Mouse (Mus musculus) erythroid progenitor cell, adult 5-6 weeks (primary cell): ENCODE measurements around the gene Asic5. TPM values are rescaled to one million over a fixed set of nuclear protein-coding genes. Genes with fewer than 3 reads are reported as not detected.

Experiments
- ATAC-seq: replicated peaks from 2 replicates; pipeline ENCODE4 v1.8.0; 2016; ENCODE audit warnings: moderate number of reproducible peaks, mild to moderate bottlenecking, moderate TSS enrichment, inconsistent platforms; ENCODE audit not compliant: poor library complexity, low FRiP score, severe bottlenecking
- total RNA-seq, 2 experiments: library from RNA; stranded (forward) in 1 of 2; stranded (reverse) in 1 of 2; fragments of 150-400 nt in 1 of 2; fragments of 186-747, 209-891 nt in 1 of 2; gene quantifications; 2 replicates each; pipeline versions ENCODE4 v1.2.3 to v1.2.4; 2015 to 2017; ENCODE audit warnings: low replicate concordance in 2 of 2

Asic5 gene
- total RNA-seq (2015; ENCODE audit: low replicate concordance) (not detected in 2 replicates), total RNA-seq (2017; ENCODE audit: low replicate concordance) (not detected in 2 replicates)

DNA sequence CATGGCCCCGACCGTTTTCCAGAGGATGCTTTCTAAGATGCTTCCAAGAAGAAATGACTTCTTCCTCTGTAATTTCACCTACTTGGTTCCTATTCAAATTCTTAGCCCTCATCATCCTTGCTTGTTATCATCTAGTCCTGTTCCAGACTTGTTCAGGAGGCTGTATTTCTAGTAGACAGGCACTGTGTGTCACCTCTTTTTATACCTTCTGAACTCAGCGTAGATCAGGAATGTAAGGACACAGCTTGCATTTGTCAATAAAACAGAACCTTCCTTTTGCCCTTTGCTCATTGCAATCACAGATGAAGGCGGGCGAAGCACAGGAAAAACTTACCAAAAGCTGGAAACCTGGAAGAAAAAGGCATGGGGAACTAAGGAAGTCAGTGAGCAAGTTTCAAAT is at the start of gene Asic5:
Gene Asic5 (plus strand): TSS at position 301 of the 400 bp plus-strand sequence.
- no peak for ATAC-seq

DNA sequence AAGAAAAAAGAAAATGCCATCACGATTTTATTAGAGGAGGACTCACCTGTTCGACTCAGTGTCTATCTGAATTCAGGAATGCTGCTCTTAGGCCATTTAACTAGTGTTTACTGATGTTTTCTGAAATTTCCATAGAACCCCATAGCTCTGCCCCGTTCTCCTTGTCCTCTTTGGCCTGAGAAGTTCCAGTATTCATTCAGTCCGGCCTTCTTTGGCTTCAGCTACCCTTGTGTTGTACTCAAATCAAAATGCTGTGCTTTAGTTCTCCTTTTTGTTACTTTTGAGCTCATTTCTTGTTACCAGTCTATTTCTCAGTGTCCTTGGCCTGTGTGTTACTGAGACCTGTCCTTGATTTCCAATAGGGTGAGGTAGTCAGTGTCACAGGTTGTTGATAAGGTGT is 48.7 kb upstream of the Asic5 start:
- no peak for ATAC-seq

DNA sequence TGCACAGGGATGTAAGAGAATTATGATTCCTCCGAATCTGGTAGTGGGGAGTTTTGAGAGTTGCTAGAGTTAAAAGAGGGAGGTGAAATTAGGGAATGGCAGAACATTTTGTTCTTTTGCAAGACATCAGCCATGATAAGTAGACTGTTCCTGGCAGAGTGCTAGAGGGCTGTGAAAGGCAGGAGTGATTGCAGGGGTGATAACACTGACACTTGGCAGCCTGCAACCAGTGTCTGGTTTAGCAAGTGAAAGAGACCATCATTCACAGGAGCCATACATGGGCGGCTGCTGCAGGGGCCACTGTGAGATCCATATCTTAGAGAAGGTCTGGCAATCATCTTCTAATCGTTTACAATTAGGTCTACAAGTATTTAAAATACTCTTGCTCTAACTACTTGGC is 43.2 kb upstream of the Asic5 start:
- ATAC-seq, result no peak

DNA sequence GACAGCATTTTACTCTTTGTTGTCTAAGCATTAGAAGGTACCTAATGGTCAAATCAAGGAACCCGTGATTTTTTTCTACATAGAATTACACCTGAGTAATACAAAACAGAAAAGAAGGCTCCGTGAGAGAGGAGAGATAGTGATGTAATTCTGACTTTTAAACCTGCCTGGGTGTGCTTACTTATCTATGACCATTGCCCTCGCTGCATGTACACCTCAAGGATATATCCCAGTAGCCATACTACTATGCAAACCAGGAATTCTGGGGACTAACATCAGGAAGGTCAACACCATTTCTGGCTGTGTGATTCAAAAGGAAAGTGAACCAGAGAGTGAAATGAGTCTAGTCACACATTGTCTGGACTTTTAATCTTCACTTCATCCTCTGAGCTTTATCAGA is 39.7 kb upstream of the Asic5 start:
- no peak for ATAC-seq

DNA sequence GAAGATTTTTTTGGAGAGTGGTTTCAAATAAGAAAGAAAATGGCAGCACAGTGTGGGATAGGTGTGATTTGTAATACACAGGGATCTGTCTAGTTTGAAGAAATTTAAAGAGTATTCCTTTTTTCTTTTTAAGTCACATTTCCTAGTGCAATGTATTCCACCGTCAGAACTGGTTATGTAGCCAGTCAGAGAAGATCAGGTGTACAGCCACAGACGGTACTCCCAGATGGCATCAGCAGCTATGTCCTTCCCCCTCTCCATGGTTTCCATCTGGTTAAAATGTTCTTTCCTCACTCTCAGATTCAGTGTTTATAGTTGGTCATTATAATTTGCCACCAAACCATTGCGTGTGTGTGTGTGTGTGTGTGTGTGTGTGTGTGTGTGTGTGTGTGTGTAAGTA is 39.0 kb upstream of the Asic5 start:
- no peak for ATAC-seq

DNA sequence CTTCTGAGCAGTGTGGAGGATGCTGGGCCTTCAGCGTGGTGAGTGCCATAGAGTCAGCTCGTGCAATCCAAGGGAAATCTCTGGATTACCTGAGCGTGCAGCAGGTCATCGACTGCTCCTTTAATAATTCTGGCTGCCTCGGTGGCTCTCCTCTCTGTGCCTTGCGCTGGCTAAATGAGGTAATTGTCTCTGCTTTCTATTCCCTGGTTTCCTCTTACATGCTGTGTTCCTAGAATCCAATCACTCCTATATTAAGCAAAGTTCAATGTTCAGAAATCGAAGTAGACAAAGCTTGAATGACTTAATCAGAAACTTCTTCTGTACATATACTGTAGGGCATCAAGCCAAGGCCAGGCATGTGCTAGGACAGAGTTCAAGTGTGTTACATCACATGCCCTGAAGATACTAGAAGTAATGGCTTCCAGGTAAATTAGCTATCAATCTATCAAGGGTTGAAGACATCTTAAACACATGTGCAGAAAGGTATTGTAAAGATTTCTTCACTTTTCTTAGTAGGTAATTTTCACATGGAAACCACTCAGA is 37.2 kb upstream of the Asic5 start:
- ATAC-seq, result no peak

DNA sequence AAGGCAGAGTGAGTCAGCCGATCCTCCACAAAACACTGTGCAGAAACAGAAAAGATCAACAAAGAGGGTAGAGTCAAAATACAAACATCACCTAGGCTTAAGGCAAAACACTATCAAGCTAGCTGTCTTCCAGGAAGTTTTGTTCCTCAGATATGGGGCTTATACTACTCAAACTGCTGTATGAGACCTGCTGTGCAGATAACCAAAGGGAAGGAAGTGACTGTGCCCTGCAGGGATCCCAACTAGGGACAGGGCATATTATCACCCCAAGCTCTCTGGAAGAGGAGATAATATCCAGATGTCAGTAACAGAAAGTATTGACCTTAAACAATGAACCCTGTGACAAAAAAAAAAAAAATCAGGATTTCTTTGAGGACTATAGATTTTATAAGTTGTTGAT is 33.0 kb upstream of the Asic5 start:
- ATAC-seq, result no peak

DNA sequence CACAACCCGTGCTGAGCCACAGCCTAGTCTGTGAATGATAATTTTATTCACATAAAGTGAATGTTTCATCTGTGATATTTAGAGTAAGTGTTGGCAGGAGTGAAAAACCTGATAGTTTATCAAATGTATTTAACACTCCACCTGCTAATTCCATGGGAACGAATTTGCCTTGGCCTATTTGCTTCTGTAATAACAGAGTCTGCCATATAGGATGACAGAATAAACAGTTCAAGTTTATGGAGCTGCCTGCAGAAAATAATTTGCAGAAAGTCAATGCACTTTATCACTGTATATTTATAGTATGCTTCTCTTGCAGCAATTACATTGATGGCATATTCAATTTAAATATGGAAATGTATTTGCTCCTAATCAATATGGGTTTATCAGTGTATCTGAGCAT is 30.3 kb upstream of the Asic5 start:
- ATAC-seq, result no peak

DNA sequence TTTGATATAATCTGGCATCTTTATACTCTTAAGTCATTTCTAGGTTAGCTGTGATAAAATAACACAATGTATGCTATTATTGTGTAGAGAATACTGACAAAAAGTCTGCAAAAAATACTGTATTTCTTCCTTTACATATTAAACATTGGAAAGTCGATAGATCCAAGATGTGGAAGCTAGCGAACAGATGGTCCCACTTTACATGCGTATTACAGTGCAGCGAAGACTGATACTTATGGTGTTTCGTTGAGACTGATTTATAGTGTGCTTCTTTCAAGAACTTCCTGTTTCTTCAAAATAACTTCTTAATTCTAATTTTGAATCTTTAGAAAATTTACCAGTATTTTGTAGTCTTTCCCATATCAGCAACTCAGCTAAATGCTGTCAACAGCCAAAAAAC is 24.6 kb upstream of the Asic5 start:
- ATAC-seq, result no peak

DNA sequence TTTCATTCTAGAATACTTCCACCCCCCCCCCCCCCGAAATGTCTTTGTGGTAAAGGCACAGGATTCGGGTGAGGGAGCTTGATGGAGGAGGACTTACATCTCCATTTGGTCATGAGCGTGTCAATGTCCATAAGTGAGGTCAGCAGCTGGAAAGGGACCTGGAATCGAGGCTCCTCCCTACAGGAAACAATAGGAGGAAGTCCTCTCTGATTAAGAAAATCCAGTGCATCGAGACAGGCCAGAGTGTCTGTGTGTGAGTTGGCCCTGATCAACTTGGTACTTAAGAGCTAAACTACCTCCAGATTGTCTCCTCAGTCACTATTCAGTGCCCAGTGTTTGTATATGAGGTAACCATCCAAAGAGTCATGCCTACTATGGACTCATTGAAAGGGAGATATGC is 20.8 kb upstream of the Asic5 start:
- no peak for ATAC-seq

DNA sequence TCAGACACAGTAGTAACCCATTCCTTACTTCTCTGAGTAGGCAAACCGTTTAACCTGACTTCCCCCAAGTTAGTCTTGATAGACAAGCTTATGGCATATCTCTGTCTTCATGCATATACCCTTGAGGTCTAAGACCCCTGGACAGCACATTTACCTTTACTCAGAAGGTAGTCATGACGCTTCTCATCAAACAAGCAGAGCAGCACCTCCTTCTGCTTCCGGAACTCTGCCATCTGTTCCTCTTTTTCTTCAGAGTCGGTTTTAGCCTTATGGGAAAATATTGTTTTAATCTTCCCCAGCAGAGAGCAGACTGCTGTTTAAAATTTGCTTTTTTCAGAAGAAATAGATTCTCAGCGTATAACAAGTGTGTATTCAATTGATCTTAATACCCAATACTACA is 18.3 kb upstream of the Asic5 start:
- ATAC-seq, result no peak

DNA sequence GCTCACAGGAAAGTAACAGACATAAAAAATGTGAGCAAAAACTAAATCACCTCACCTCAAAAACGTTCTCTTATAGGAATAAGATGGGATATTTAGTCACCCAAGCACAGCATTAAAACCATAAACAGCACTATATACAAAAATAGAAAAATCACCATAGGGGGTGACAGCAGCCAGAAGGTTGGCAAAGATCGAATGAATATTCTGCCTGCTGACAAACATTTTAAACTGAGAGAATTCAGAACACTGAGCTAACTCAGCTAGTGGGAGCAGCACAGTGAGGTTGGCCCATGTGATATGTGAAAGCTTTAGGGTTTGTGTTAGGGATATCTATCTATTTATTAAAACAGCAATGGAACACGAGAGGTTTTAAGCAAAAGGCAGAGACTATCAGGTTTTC is 17.5 kb upstream of the Asic5 start:
- ATAC-seq, result no peak

DNA sequence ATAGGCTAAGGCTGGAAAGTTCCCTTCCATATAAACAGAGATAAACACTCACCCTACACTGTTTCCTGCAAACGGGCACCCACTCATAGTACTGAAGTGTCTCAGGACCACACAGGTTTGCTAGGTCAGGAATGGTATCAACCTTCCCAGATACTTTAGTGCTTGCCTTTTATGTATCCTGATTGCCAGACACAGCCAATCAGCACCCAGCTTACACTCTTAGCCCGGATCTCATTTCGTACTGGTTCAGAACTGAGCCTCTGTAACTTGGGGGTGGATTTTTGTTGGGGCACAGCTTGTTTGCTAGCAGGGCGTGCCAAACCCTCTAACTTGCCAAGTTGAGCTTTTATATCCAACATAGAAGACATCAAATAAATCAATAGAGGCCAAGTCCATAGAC is 6.5 kb upstream of the Asic5 start:
- ATAC-seq, result no peak

DNA sequence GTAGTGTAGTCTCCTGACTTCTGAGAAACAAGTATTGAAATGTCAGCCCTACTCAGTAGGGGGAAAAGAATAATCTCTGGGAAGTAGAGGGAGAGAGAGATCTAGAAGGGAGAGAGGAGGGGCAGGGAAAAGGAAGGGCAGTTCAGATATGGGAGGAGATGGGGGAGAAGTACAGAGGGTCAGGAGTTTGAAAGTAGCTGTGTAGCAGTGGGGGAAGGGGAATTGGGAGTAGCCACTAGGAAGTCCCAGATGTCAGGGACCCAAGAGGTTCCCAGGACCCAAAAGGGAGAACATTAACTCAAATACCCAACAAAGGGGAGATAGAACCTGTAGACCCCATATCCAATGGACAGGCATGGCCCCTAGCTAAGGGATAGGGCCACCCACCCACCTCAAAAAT is 6.0 kb upstream of the Asic5 start, which contains the start of gene Tdo2:
Gene Tdo2 (minus strand): TSS at position 101 of the 400 bp plus-strand sequence.
- ATAC-seq, result no peak

DNA sequence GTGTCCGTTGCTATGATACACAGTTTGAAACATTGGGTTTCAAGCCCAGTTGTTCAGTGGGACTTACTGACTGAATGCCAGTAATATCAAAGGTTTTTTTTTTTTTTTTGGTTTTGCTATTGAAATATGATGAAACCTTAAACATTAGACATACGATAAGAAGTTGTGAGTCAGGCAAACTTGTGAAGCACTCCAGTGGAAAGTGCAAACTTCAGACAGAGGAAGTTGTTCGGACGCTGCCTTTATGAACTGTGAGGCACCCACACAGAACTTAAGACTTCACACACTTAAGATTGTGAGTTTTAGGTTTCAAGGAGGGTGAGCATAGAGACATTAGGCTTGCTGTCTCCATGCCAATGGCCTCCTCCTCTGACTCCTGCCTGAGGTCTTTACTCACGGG is 514 bp upstream of the Asic5 start:
- no peak for ATAC-seq

DNA sequence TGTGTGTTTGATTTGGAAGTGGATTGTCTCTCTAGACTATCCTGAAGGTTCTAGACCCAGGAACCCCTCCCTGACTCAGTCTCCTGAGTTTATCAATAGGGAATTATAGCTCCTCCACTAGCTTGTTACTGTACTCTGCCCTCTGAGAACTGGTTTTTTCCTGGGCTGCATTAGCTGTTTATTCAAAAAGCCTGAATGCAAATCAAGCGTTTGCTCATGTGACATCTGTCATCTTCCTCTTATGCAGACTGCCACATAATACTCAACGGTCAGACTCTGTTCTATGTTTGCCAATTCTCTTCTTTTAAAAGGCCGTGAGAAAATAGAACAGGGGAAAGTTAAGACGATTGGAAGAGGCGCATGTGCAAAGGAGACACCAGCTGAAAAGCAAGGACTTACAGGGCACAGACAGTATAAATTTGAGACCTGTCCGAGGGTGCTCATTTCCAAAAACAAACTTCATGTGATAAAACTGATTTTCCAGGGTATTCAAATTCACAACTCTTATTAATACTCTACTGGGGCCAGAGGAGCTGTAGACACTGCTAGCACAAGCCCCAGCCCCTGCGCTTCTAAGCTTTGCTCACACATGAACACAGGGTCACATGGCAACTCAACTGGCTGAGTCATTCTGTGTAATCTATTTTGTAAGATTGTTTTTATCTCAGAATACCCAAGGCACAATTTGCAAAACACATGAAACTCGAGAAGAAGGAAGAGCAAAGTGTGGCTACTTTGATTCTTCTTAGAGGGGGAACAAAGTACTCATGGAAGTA is 1.2 kb downstream of the Asic5 start:
- ATAC-seq, result no peak

DNA sequence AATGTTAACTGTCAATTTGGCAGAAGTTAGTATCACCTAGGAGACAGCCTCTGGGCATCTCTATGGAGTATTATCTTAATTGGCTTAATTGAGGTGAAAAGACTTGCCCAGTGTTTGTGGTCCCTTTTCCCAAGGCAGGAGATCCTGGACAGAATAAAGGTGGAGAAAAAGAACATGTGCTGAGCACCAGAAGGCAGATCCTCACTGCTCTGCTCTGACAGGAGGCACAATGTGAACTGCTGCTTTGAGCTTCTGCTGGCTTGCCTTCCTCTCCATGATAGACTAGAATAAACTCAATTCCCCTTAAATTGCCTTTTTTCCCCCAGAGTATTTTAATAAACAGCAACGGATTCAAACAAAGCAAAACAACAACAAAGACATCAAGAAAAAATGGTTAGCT is 3.0 kb downstream of the Asic5 start:
- ATAC-seq, result no peak

DNA sequence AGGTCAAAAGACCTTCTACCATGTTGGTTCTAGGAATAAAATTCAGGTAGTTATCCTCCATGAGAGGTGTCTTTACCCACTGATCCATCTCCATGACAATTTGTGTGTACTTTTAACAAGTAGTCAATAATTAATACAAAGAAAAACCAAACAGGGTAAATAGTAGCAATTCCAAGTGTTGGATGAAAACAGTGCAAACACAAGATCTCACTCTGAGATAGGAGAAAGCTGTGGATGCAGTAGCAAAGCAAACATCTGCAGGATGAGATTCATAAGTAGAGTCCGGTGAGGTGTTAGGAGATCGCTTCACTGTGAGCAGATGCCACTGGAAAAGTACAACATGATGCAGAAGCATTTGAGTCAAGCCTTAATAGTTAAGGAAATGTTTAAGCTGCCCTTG is 4.0 kb downstream of the Asic5 start:
- no peak for ATAC-seq

DNA sequence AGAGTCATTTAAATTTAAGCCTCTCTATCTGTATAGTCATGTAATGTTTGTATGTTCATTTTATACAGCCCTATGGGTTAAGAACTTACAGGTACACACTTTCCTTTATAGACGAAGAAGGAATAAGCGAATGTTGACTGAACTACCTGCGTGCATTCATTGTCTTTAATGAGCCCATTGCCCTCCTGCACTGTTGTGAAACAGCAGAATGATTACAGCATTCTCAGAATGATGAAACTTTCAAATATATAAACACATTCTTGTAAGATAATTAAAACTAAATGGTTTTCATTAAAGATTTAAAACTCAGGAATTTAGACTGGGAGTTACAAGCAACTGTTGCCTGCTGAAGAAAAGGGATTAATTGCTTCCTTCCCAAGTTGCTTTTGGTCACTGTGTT is 5.5 kb downstream of the Asic5 start:
- ATAC-seq, result no peak

DNA sequence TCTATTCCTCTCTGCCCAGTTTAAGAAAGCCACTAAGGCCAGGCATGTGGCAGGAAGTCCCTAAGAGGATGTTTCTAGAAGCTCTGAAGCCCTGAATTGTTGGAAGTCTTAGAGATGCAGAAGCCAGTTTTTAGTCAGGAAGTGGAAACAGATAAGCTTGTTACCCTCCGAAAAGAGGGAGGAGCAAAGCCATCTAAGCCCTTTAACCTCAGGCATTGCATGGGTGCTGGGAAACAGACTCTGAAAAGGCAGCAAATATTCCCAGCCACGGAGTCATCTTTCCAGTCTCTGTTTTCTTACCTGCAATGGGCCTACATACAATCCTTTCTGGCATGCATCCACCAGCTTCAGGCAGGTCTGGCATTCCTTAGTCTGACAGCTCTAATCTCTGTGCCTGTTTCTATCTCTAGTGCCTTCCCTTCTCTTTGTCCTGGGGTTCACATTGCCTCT is 7.6 kb downstream of the Asic5 start:
- ATAC-seq, result no peak

DNA sequence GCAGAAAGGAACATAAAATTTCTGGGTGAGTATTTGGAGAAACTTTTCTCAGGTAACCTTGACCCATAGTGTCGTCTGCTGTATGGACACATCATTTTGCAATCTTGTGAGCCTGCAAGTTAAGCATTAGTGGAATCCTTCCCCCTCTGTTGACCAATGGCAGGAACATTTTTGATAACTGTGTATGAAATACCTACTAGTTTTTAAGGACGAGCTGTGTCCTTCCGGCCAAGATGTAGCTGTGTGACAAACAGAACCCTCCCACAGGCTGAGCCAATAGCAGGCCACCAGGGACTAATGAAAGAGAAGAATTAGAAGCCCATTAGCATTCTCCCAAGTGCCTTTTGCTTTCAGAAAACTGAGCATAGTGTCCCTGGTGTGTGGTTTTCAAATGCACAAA is 8.4 kb downstream of the Asic5 start:
- no peak for ATAC-seq

DNA sequence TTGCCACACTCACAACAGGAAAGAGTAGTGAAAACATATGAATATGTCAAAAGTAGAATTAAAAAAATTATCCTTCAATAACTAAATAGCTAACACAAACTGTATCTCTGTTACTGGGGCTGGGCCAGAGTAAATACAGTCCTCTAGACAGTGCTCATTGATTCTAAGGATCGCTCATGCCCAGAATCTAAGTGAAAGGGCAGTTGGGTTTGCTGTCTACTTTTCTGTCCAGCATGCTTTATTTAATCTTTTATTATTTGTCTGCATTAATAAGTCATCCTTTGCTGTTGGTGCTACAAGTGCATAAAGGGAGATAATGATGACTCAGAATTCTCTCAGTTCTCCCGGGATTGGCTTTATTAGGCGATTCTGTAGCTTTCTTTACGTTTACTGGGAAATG is 13.3 kb downstream of the Asic5 start:
- no peak for ATAC-seq
